Mouse (Mus musculus) ES-E14 (cell line): ENCODE results near the gene Lnp1.

Source experiments
- CHD2 ChIP-seq: IDR thresholded peaks from 2 replicates; pipeline ENCODE4 v1.6.1; 2014; ENCODE audit warnings: mild to moderate bottlenecking, low read depth, low read length, inconsistent platforms
- MAFK ChIP-seq: IDR thresholded peaks from 2 replicates; pipeline ENCODE4 v1.6.1; 2014; ENCODE audit warnings: mild to moderate bottlenecking, low read depth, low read length, inconsistent platforms; ENCODE audit not compliant: insufficient read depth

- TF ChIP-seq CHD2 (no peak), MAFK (no peak)
Measured at GRCm38 (mm10) chr16:56868361-56868760, 59.5 kb downstream of the Lnp1 start.
